1 mouse cellular context compared by ENCODE assay signal in genomic region chr12:111936706-111937550, GRCm38 (mm10).
TF ChIP-seq lines count a peak whose summit lies in the region.

No protein-coding gene starts in this region.

TF ChIP-seq in MEL, 35 proteins besides CTCF, POLR2A, EP300 and RAD21 (continued from another document):
- no peak for TF ChIP-seq NRF1 (IDR thresholded peaks at IDR 0.05; ENCODE audit: insufficient read depth, low read depth, low read length, poor library complexity, severe bottlenecking)
- TF ChIP-seq JUND (IDR thresholded peaks at IDR 0.05; ENCODE audit: low read depth, low read length), result no peak
- TF ChIP-seq BHLHE40 (IDR thresholded peaks at IDR 0.05; ENCODE audit: borderline replicate concordance, low read depth, low read length), result 0 out of 2 replicates have a peak, but pooled peaks have one; percentile 6
- no peak for TF ChIP-seq POLR2AphosphoS2 (IDR thresholded peaks at IDR 0.05; ENCODE audit: low read length)
- peak; percentile 40; the same call in 1 of the 2 replicates for TF ChIP-seq TCF12 (IDR thresholded peaks at IDR 0.05; ENCODE audit: low read depth, low read length)
- TF ChIP-seq MAZ (IDR thresholded peaks at IDR 0.05; ENCODE audit: low read depth, low read length), result no peak
- TF ChIP-seq ZNF384 (IDR thresholded peaks at IDR 0.05; ENCODE audit: low read depth, low read length), result no peak
- TF ChIP-seq TAL1 (IDR thresholded peaks at IDR 0.05; ENCODE audit: low read length), result no peak
- TF ChIP-seq CHD1 (IDR thresholded peaks at IDR 0.05; ENCODE audit: low read depth, low read length), result no peak
- no peak for TF ChIP-seq CHD2 (IDR thresholded peaks at IDR 0.05; ENCODE audit: low read length)
- TF ChIP-seq ZKSCAN1 (IDR thresholded peaks at IDR 0.05; ENCODE audit: low read depth, low read length), result no peak
- TF ChIP-seq RCOR1 (IDR thresholded peaks at IDR 0.05; ENCODE audit: low read depth, low read length), result 0 out of 2 replicates have a peak, but pooled peaks have one; percentile 7
- no peak for TF ChIP-seq ZC3H11A (IDR thresholded peaks at IDR 0.05; ENCODE audit: low read depth, low read length)
- TF ChIP-seq GABPA (IDR thresholded peaks at IDR 0.05; ENCODE audit: low read depth, low read length), result no peak
- no peak for TF ChIP-seq HCFC1 (IDR thresholded peaks at IDR 0.05; ENCODE audit: low read depth, low read length)
- no peak for TF ChIP-seq KAT2A (conservative IDR thresholded peaks at IDR 0.05; ENCODE audit: low read depth, low read length)
- TF ChIP-seq ELF1 (IDR thresholded peaks at IDR 0.05; ENCODE audit: low read depth, low read length), result no peak
- TF ChIP-seq SIN3A (IDR thresholded peaks at IDR 0.05; ENCODE audit: low read length), result peak; percentile 31; the same call in 1 of the 2 replicates
- no peak for TF ChIP-seq UBTF (IDR thresholded peaks at IDR 0.05; ENCODE audit: borderline replicate concordance, insufficient read depth, low read depth, low read length)
- TF ChIP-seq MEF2A (IDR thresholded peaks at IDR 0.05; ENCODE audit: extremely low read depth, insufficient replicate concordance, low read depth, low read length, poor library complexity, severe bottlenecking), result no peak
- TF ChIP-seq MYC (IDR thresholded peaks at IDR 0.05; ENCODE audit: low read depth, low read length), result no peak
- TF ChIP-seq MAFK (IDR thresholded peaks at IDR 0.05; ENCODE audit: borderline replicate concordance, low read depth, low read length), result no peak
- TF ChIP-seq USF1 (IDR thresholded peaks at IDR 0.05; ENCODE audit: low read depth, low read length), result 0 out of 2 replicates have a peak, but pooled peaks have one; percentile 27
- TF ChIP-seq MAX (IDR thresholded peaks at IDR 0.05; ENCODE audit: low read length), result no peak
- TF ChIP-seq SMC3 (IDR thresholded peaks at IDR 0.05; ENCODE audit: low read depth, low read length), result no peak
- TF ChIP-seq POLR2AphosphoS5 (IDR thresholded peaks at IDR 0.05; ENCODE audit: borderline replicate concordance, low read depth, low read length), result no peak
- no peak for TF ChIP-seq USF2 (IDR thresholded peaks at IDR 0.05; ENCODE audit: borderline replicate concordance in 1 of 2, insufficient read depth in 1 of 2, low read depth in 1 of 2, low read length in 2 of 2)
- TF ChIP-seq NELFE (IDR thresholded peaks at IDR 0.05; ENCODE audit: low read depth, low read length), result no peak
- TF ChIP-seq TBP (IDR thresholded peaks at IDR 0.05; ENCODE audit: low read depth, low read length), result no peak
- TF ChIP-seq MXI1 (IDR thresholded peaks at IDR 0.05; ENCODE audit: low read depth, low read length), result peak; percentile 75
- no peak for TF ChIP-seq E2F4 (IDR thresholded peaks at IDR 0.05; ENCODE audit: borderline replicate concordance, low read depth, low read length)
